Mouse (Mus musculus): Measurements from ENCODE around the gene Casz1. TPM values are rescaled to one million over a fixed set of nuclear protein-coding genes. Genes with fewer than 3 reads are reported as not detected.

The Casz1 gene
- polyA plus RNA-seq, 2 experiments: 0.32 to 0.39 TPM

GRCm38 (mm10) chr4:148878984-148879610 is 74.9 kb downstream of the Casz1 start:
- ATAC-seq (ENCODE audit: insufficient read depth) (peak; percentile 48; the same call in 1 of the 2 replicates), DNase-seq (ENCODE audit: low read depth in 3 of 3, low spot score in 3 of 3) (no peak)
- no peak overlapping the region for H3K4me2 ChIP-seq (ENCODE audit: low read depth)
- no peak for TF ChIP-seq CTCF (IDR thresholded peaks at IDR 0.05; ENCODE audit: low read depth)
- TF ChIP-seq EP300 (IDR thresholded peaks at IDR 0.05; ENCODE audit: low read depth): no peak
- H3K27me3 ChIP-seq (ENCODE audit: control insufficient read depth, insufficient read depth, low read length): peaks cover 4% of the 10 kb centered on the region
- H3K9ac ChIP-seq (replicated peaks): no peak overlapping the region
- 24% methylated on average over 11 of the region's 11 CpGs for WGBS (ENCODE audit: insufficient replicate concordance)
- H3K9me3 ChIP-seq (ENCODE audit: control insufficient read depth, low read length): no peaks in the 10 kb centered on the region
- H3K36me3 ChIP-seq (replicated peaks; ENCODE audit: control insufficient read depth, insufficient read depth, low read depth): no peaks in the 10 kb centered on the region
- H3K4me1 ChIP-seq (replicated peaks; ENCODE audit: control insufficient read depth in 2 of 2, insufficient read depth in 2 of 2, low read length in 1 of 2): peaks cover 0 to 3% of the 10 kb centered on the region in 2 experiments; a peak in 2 of 4 replicates
- H3K4me3 ChIP-seq (ENCODE audit: insufficient read depth in 1 of 2, low read depth in 2 of 2, low read length in 2 of 2): no peak overlapping the region
- no peak overlapping the region for H3K27ac ChIP-seq

GRCm38 (mm10) chr4:148879631-148880030 is 75.4 kb downstream of the Casz1 start:
- WGBS (ENCODE audit: insufficient replicate concordance): 35% methylated on average over 3 of the region's 3 CpGs
- no peak for TF ChIP-seq EP300 (IDR thresholded peaks at IDR 0.05; ENCODE audit: low read depth)
- TF ChIP-seq CTCF (IDR thresholded peaks at IDR 0.05; ENCODE audit: low read depth): no peak
- ATAC-seq (ENCODE audit: insufficient read depth) (no peak), DNase-seq (ENCODE audit: low read depth in 3 of 3, low spot score in 3 of 3) (no peak)
- H3K9ac ChIP-seq (replicated peaks): no peak overlapping the region
- H3K27me3 ChIP-seq (ENCODE audit: control insufficient read depth, insufficient read depth, low read length): peaks cover 4% of the 10 kb centered on the region
- no peak overlapping the region for H3K4me2 ChIP-seq (ENCODE audit: low read depth)
- H3K9me3 ChIP-seq (ENCODE audit: control insufficient read depth, low read length): no peaks in the 10 kb centered on the region
- H3K4me1 ChIP-seq (replicated peaks; ENCODE audit: control insufficient read depth in 2 of 2, insufficient read depth in 2 of 2, low read length in 1 of 2): peaks cover 0 to 3% of the 10 kb centered on the region in 2 experiments; a peak in 2 of 4 replicates
- H3K27ac ChIP-seq: no peak overlapping the region
- no peaks in the 10 kb centered on the region for H3K36me3 ChIP-seq (replicated peaks; ENCODE audit: control insufficient read depth, insufficient read depth, low read depth)
- no peak overlapping the region for H3K4me3 ChIP-seq (ENCODE audit: insufficient read depth in 1 of 2, low read depth in 2 of 2, low read length in 2 of 2)

DNA sequence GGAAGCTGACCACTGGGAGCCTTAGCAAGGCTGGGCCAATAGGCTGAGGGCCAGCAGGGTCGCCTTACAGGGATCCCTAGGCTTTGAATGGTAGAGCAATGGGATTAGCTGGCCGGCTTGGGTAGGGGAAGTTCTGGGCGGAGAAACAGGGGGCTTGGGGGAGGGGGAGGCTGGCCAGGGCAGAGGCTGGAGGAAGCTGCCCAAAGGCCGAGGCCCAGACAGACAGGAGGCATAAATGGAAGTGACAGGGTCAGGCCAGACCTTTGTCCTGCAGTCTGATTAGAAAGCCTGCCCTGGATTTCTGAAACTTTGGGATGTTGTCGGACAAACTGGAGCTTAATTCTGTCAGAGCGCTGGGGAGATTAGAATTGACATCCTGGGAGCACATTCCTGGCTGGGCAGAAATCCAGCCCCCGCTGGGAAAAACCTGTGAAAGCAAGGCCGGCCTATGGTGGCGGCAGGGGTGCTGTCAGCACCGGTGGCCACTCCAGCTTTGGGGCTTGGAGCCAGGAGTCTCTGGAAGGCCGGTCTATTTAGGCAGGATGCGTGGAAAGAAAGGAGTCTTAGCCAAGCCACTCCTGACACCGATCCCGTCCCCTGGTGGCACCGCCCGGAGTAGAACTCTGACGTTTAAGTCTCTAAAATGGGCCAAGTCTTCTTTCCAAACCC is 76.9 kb downstream of the Casz1 start:
- H3K27me3 ChIP-seq (ENCODE audit: control insufficient read depth, insufficient read depth, low read length): peaks cover 4% of the 10 kb centered on the region
- H3K9me3 ChIP-seq (ENCODE audit: control insufficient read depth, low read length): no peaks in the 10 kb centered on the region
- H3K4me3 ChIP-seq (ENCODE audit: insufficient read depth in 1 of 2, low read depth in 2 of 2, low read length in 2 of 2): no peak overlapping the region
- WGBS (ENCODE audit: insufficient replicate concordance): 43% methylated on average over 17 of the region's 17 CpGs
- H3K36me3 ChIP-seq (replicated peaks; ENCODE audit: control insufficient read depth, insufficient read depth, low read depth): no peaks in the 10 kb centered on the region
- H3K4me1 ChIP-seq (replicated peaks; ENCODE audit: control insufficient read depth in 2 of 2, insufficient read depth in 2 of 2, low read length in 1 of 2): peaks cover 0 to 3% of the 10 kb centered on the region in 2 experiments; a peak in 2 of 4 replicates
- ATAC-seq (ENCODE audit: insufficient read depth) (no peak), DNase-seq (ENCODE audit: low read depth in 3 of 3, low spot score in 3 of 3) (no peak)
- H3K9ac ChIP-seq (replicated peaks): no peak overlapping the region
- no peak overlapping the region for H3K27ac ChIP-seq
- no peak for TF ChIP-seq EP300 (IDR thresholded peaks at IDR 0.05; ENCODE audit: low read depth)
- TF ChIP-seq CTCF (IDR thresholded peaks at IDR 0.05; ENCODE audit: low read depth): no peak
- no peak overlapping the region for H3K4me2 ChIP-seq (ENCODE audit: low read depth)

DNA sequence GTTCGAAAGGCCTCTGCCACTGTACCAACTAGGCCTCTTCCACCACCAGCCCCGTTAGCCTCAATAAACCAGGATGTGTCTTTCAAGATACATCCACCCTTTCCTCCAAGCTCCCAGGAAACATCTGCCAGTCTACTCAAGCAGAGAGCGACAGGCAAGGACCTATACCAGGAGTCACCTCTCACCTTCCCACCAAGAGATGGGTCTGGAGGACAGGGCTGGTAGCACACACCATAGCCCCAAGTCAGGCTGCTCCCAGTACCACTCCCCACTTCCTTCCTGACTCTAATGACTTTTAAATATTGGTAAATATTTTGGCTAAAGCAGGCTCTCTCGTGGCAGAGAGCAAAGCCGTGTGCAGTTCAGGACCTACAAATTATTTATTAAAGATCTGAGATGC is 77.6 kb downstream of the Casz1 start:
- no peak for ATAC-seq (ENCODE audit: insufficient read depth)
- 47% methylated on average over 5 of the region's 5 CpGs for WGBS (ENCODE audit: insufficient replicate concordance)
- no peak for TF ChIP-seq CTCF (IDR thresholded peaks at IDR 0.05; ENCODE audit: low read depth)
- no peak for TF ChIP-seq EP300 (IDR thresholded peaks at IDR 0.05; ENCODE audit: low read depth)
- Histone ChIP-seq H3K9ac (replicated peaks) (no peak overlapping the region), H3K36me3 (replicated peaks; ENCODE audit: control insufficient read depth, insufficient read depth, low read depth) (no peaks in the 10 kb centered on the region), H3K4me1 (replicated peaks; ENCODE audit: control insufficient read depth in 2 of 2, insufficient read depth in 2 of 2, low read length in 1 of 2) (peaks cover 0 to 3% of the 10 kb centered on the region in 2 experiments; a peak in 2 of 4 replicates), H3K27me3 (ENCODE audit: control insufficient read depth, insufficient read depth, low read length) (peaks cover 4% of the 10 kb centered on the region), H3K9me3 (ENCODE audit: control insufficient read depth, low read length) (no peaks in the 10 kb centered on the region), H3K27ac (no peak overlapping the region), H3K4me2 (ENCODE audit: low read depth) (no peak overlapping the region), H3K4me3 (ENCODE audit: insufficient read depth in 1 of 2, low read depth in 2 of 2, low read length in 2 of 2) (no peak overlapping the region)
- no peak for DNase-seq (ENCODE audit: low read depth in 3 of 3, low spot score in 3 of 3)

DNA sequence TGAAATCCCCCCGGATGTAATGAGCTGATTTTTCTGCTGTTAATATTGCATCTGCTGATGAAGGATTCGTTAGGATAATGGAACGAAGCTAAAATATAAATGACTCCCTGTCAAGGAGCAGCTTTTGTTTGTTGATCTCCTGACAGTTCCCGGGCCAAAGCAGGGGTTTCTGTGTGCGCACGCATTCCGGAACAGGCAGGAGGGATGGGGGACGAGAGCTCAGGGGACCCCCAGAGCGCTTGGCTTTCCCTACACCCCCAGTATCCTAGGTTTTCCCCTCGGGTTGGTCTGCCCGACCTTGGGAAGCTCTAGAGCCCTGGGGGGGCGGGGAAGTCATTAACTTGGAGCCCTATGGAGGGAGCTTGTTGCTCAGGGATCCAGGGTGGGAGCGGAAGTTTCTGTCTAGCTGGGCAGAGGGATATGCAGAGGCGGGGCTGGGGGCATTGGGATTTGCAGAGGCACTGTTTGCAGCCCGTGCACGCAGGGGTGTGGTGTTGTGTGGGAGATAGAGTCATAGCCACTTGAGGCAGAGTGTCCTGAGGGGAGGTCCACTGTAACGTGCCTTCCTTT is 78.2 kb downstream of the Casz1 start:
- peaks cover 0 to 3% of the 10 kb centered on the region in 2 experiments; a peak in 2 of 4 replicates for H3K4me1 ChIP-seq (replicated peaks; ENCODE audit: control insufficient read depth in 2 of 2, insufficient read depth in 2 of 2, low read length in 1 of 2)
- WGBS (ENCODE audit: insufficient replicate concordance): 25% methylated on average over 17 of the region's 17 CpGs
- H3K27ac ChIP-seq: no peak overlapping the region
- no peak overlapping the region for H3K4me3 ChIP-seq (ENCODE audit: insufficient read depth in 1 of 2, low read depth in 2 of 2, low read length in 2 of 2)
- no peak overlapping the region for H3K4me2 ChIP-seq (ENCODE audit: low read depth)
- no peak for DNase-seq (ENCODE audit: low read depth in 3 of 3, low spot score in 3 of 3)
- no peaks in the 10 kb centered on the region for H3K36me3 ChIP-seq (replicated peaks; ENCODE audit: control insufficient read depth, insufficient read depth, low read depth)
- H3K9me3 ChIP-seq (ENCODE audit: control insufficient read depth, low read length): no peaks in the 10 kb centered on the region
- no peak for ATAC-seq (ENCODE audit: insufficient read depth)
- H3K9ac ChIP-seq (replicated peaks): no peak overlapping the region
- H3K27me3 ChIP-seq (ENCODE audit: control insufficient read depth, insufficient read depth, low read length): peaks cover 4% of the 10 kb centered on the region
- no peak for TF ChIP-seq CTCF (IDR thresholded peaks at IDR 0.05; ENCODE audit: low read depth)
- no peak for TF ChIP-seq EP300 (IDR thresholded peaks at IDR 0.05; ENCODE audit: low read depth)

Measured in liver, embryonic 14.5 days (tissue).